Mouse (Mus musculus) liver, embryonic 14.5 days (tissue): Measurements from ENCODE around the gene Zmiz1. TPM values are rescaled to one million over a fixed set of nuclear protein-coding genes. Genes with fewer than 3 reads are reported as not detected.

Experiments used
- ATAC-seq: fragments of 200-750 bp; cut with Nextera tagmentation; 2 replicates; pipeline ENCODE4 v1.8.0; 2017; ENCODE audit warnings: moderate number of reproducible peaks, mild to moderate bottlenecking, moderate library complexity; ENCODE audit not compliant: insufficient read depth
- DNase-seq, 3 experiments: peaks; one replicate each; pipeline ENCODE4 v3.0.0-alpha.2; 2012 to 2013; ENCODE audit warnings: low read depth in 3 of 3, low spot score in 3 of 3
- H3K27ac ChIP-seq: fragments of 300-500 bp; sonication (generic); 2 replicates; pipeline ENCODE4 v1.5.1; 2014; ENCODE audit warnings: moderate library complexity, mild to moderate bottlenecking, control low read depth, inconsistent platforms
- H3K27me3 ChIP-seq: fragments of 300-500 bp; sonication (generic); 2 replicates; pipeline ENCODE4 v1.6.1; 2014; ENCODE audit warnings: mild to moderate bottlenecking, low read length, moderate library complexity; ENCODE audit not compliant: control insufficient read depth, insufficient read depth
- H3K36me3 ChIP-seq: fragments of 300-500 bp; sonication (generic); replicated peaks from 2 replicates; pipeline ENCODE4 v1.6.1; 2014; ENCODE audit warnings: low read depth; ENCODE audit not compliant: control insufficient read depth, insufficient read depth
- H3K4me1 ChIP-seq, 2 experiments: fragments of 200-500 bp in 1 of 2; fragments of 300-500 bp in 1 of 2; sonication (generic) in 1 of 2; replicated peaks; 2 replicates each; pipeline ENCODE4 v1.6.1; 2012 to 2014; ENCODE audit warnings: antibody characterized with exemption in 1 of 2, inconsistent platforms in 1 of 2, low read length in 1 of 2; ENCODE audit not compliant: control insufficient read depth in 2 of 2, insufficient read depth in 2 of 2
- H3K4me2 ChIP-seq: fragments of 300-500 bp; sonication (generic); 2 replicates; pipeline ENCODE4 v1.6.1; 2014; ENCODE audit warnings: low read depth, mild to moderate bottlenecking, control low read depth, moderate library complexity
- H3K4me3 ChIP-seq, 2 experiments: fragments of 200-500 bp in 1 of 2; fragments of 300-500 bp in 1 of 2; sonication (generic) in 1 of 2; 2 replicates each; pipeline ENCODE4 v1.5.1; 2012 to 2014; ENCODE audit warnings: low read depth in 2 of 2, low read length in 2 of 2, mild to moderate bottlenecking in 2 of 2, control low read depth in 1 of 2, inconsistent platforms in 1 of 2, moderate library complexity in 1 of 2; ENCODE audit not compliant: insufficient read depth in 1 of 2
- H3K9ac ChIP-seq: fragments of 300-500 bp; sonication (generic); replicated peaks from 2 replicates; pipeline ENCODE4 v1.6.1; 2014; ENCODE audit warnings: mild to moderate bottlenecking, control low read depth, moderate library complexity
- H3K9me3 ChIP-seq: fragments of 300-500 bp; sonication (generic); 2 replicates; pipeline ENCODE4 v1.6.1; 2016; ENCODE audit warnings: low read length, mixed read lengths; ENCODE audit not compliant: control insufficient read depth
- CTCF ChIP-seq: IDR thresholded peaks from 2 replicates; pipeline ENCODE4 v1.5.1; 2016; ENCODE audit warnings: antibody characterized with exemption, low read depth, control low read depth
- EP300 ChIP-seq: IDR thresholded peaks from 2 replicates; pipeline ENCODE4 v1.6.1; 2016; ENCODE audit warnings: antibody characterized with exemption, low read depth
- WGBS: fragments of 180-500 bp; shearing (Covaris S2); extraction: QIAGEN DNeasy Blood & Tissue Kit; methylation state at CpG from one replicate; pipeline ENCODE4 v1.1.7; 2014; ENCODE audit not compliant: insufficient replicate concordance; 5-methylcytosine and 5-hydroxymethylcytosine counted together
- polyA plus RNA-seq, 2 experiments: library from polyadenylated mRNA; depleted of rRNA in 1 of 2; stranded (reverse) in 1 of 2; unstranded in 1 of 2; fragments of >200 nt; fragmentation: Nextera tagmentation in 1 of 2; extraction: Ambion mirVana in 1 of 2; gene quantifications; 2 replicates each; pipeline versions ENCODE4 v1.2.1 to v1.2.3; 2012 to 2014

The Zmiz1 gene
- polyA plus RNA-seq, 2 experiments: 3.4 to 4.0 TPM

- Histone ChIP-seq H3K9ac (peak overlapping the region; percentile 59), H3K4me1 (peaks cover 69 to 80% of the 10 kb centered on the region in 2 experiments), H3K27ac (peak overlapping the region; percentile 85), H3K4me3 (no peak overlapping the region), H3K4me2 (peak overlapping the region; percentile 21), H3K36me3 (no peaks in the 10 kb centered on the region), H3K27me3 (no peaks in the 10 kb centered on the region), H3K9me3 (no peaks in the 10 kb centered on the region)
- DNase-seq (no peak), ATAC-seq (peak; percentile 11; the same call in 1 of the 2 replicates)
- TF ChIP-seq CTCF: no peak
- peak; percentile 47 for TF ChIP-seq EP300
- WGBS: 9% methylated on average over 9 of the region's 9 CpGs
Observed at GRCm38 (mm10) chr14:25524111-25524495, 65.1 kb downstream of the Zmiz1 start.

- peaks cover 69 to 75% of the 10 kb centered on the region in 2 experiments for H3K4me1 ChIP-seq
- H3K9ac ChIP-seq: no peak overlapping the region
- H3K27me3 ChIP-seq: no peaks in the 10 kb centered on the region
- TF ChIP-seq EP300 (peak; percentile 82), CTCF (no peak)
- H3K4me3 ChIP-seq: no peak overlapping the region
- DNase-seq (peak; percentile 58 to 68 (median 65)), ATAC-seq (peak; percentile 68)
- no peaks in the 10 kb centered on the region for H3K36me3 ChIP-seq
- H3K9me3 ChIP-seq: no peaks in the 10 kb centered on the region
- H3K4me2 ChIP-seq: peak overlapping the region; percentile 21
- H3K27ac ChIP-seq: peak overlapping the region; percentile 85
- WGBS: 21% methylated on average over 4 of the region's 4 CpGs
Observed at GRCm38 (mm10) chr14:25524884-25525283, 65.9 kb downstream of the Zmiz1 start.

- Histone ChIP-seq H3K27me3 (no peaks in the 10 kb centered on the region), H3K4me3 (no peak overlapping the region), H3K4me2 (no peak overlapping the region), H3K9ac (peak overlapping the region; percentile 23; the same call in 1 of the 2 replicates), H3K27ac (peak overlapping the region; percentile 85), H3K36me3 (no peaks in the 10 kb centered on the region), H3K4me1 (peaks cover 63 to 67% of the 10 kb centered on the region in 2 experiments), H3K9me3 (no peaks in the 10 kb centered on the region)
- DNase-seq (no peak), ATAC-seq (no peak)
- 75% methylated on average over 8 of the region's 8 CpGs for WGBS
- TF ChIP-seq CTCF: no peak
- no peak for TF ChIP-seq EP300
Observed at GRCm38 (mm10) chr14:25525729-25526128, 66.7 kb downstream of the Zmiz1 start.

GRCm38 (mm10) chr14:25526872-25527271, 67.9 kb downstream of the Zmiz1 start:
- H3K27ac ChIP-seq: 0 out of 2 replicates have a peak overlapping the region, but pooled peaks have one; percentile 27
- peaks cover 52 to 56% of the 10 kb centered on the region in 2 experiments for H3K4me1 ChIP-seq
- H3K4me2 ChIP-seq: no peak overlapping the region
- no peak overlapping the region for H3K9ac ChIP-seq
- H3K27me3 ChIP-seq: no peaks in the 10 kb centered on the region
- H3K9me3 ChIP-seq: no peaks in the 10 kb centered on the region
- ATAC-seq (no peak), DNase-seq (no peak)
- no peaks in the 10 kb centered on the region for H3K36me3 ChIP-seq
- no peak for TF ChIP-seq CTCF
- TF ChIP-seq EP300: no peak
- H3K4me3 ChIP-seq: no peak overlapping the region
- WGBS: 73% methylated on average over 8 of the region's 8 CpGs

GRCm38 (mm10) chr14:25527321-25527720, 68.3 kb downstream of the Zmiz1 start:
- Histone ChIP-seq H3K9ac (no peak overlapping the region), H3K4me1 (peaks cover 47 to 53% of the 10 kb centered on the region in 2 experiments)
- no peak for ATAC-seq

More at GRCm38 (mm10) chr14:25527321-25527720, 68.3 kb downstream of the Zmiz1 start:
- no peaks in the 10 kb centered on the region for H3K9me3 ChIP-seq
- no peak overlapping the region for H3K4me2 ChIP-seq
- DNase-seq: no peak
- H3K27ac ChIP-seq: no peak overlapping the region
- no peak overlapping the region for H3K4me3 ChIP-seq
- H3K36me3 ChIP-seq: no peaks in the 10 kb centered on the region
- WGBS: 80% methylated on average over 2 of the region's 2 CpGs
- TF ChIP-seq EP300: no peak
- no peak for TF ChIP-seq CTCF
- no peaks in the 10 kb centered on the region for H3K27me3 ChIP-seq
